8 mouse cellular contexts compared by ENCODE assay signal in genomic region chr12:5237078-5237477, GRCm38 (mm10).
DNase-seq lines count a peak whose midpoint lies in the region; ATAC-seq and TF ChIP-seq lines count a peak whose summit lies in the region.

No protein-coding gene starts in this region.

- no peak overlapping the region for H3K9ac ChIP-seq in kidney, embryonic 15.5 days

- POLR2A ChIA-PET in Patski (lab: Charles Lee), result no interaction called here

- peak; percentile 90 for DNase-seq in heart, adult 11 months
- DNase-seq in heart, adult 18-20 months, result no peak
- DNase-seq in Patski (ENCODE audit: low read depth, low spot score), result peak; percentile 68
- peak; percentile 44 to 82 for DNase-seq in gastrocnemius, postnatal 4 days (ENCODE audit: low spot score in 2 of 2)
- peak; percentile 82 for DNase-seq in retina, postnatal 1 day
- no peak for DNase-seq in cerebellum, adult 8-10 months
- no peak for DNase-seq in c-Kit-positive CD71-positive TER-119-positive erythroid progenitor cells, embryonic 14.5 days (ENCODE audit: low spot score)

- H3K4me2 ChIP-seq in kidney, embryonic 15.5 days, result no peak overlapping the region

- no peaks in the 10 kb centered on the region for H3K27me3 ChIP-seq in Patski
- H3K27me3 ChIP-seq in kidney, embryonic 15.5 days, result no peaks in the 10 kb centered on the region

- WGBS in kidney, embryonic 15.5 days, result 48% methylated on average over 5 of the region's 5 CpGs

- H3K4me1 ChIP-seq in kidney, embryonic 15.5 days, result peaks cover 9% of the 10 kb centered on the region

- ATAC-seq in Patski, result peak; percentile 83
- ATAC-seq in kidney, embryonic 15.5 days (replicated peaks; ENCODE audit: low FRiP score), result peak; percentile 52

- H3K4me3 ChIP-seq in kidney, embryonic 15.5 days (replicated peaks), result no peak overlapping the region

- no peak overlapping the region for H3K27ac ChIP-seq in kidney, embryonic 15.5 days

- in situ Hi-C loops in Patski (cut with MboI; ENCODE audit: low pct_unique_long_range_greater_than_20kb), result no loop called here

- CTCF ChIA-PET in Patski (lab: Charles Lee), result no interaction called here

- H3K9me3 ChIP-seq in kidney, embryonic 15.5 days (replicated peaks), result no peaks in the 10 kb centered on the region

- TF ChIP-seq CTCF in Patski (IDR thresholded peaks at IDR 0.05), result no peak

- no peaks in the 10 kb centered on the region for H3K36me3 ChIP-seq in kidney, embryonic 15.5 days

Comparison
In these comparisons a context has a peak if more than half of its experiments do, and no peak if none do; other contexts are left out.
1. DNase-seq: peak in heart, adult 11 months (single experiment), Patski (single experiment), gastrocnemius, postnatal 4 days (2 of 2) and retina, postnatal 1 day (single experiment); none in heart, adult 18-20 months (0 of 2), cerebellum, adult 8-10 months (single experiment) and c-Kit-positive CD71-positive TER-119-positive erythroid progenitor cells, embryonic 14.5 days (single experiment).